Mouse (Mus musculus): ENCODE measurements around the gene Crybb1.

Gene Crybb1

DNA sequence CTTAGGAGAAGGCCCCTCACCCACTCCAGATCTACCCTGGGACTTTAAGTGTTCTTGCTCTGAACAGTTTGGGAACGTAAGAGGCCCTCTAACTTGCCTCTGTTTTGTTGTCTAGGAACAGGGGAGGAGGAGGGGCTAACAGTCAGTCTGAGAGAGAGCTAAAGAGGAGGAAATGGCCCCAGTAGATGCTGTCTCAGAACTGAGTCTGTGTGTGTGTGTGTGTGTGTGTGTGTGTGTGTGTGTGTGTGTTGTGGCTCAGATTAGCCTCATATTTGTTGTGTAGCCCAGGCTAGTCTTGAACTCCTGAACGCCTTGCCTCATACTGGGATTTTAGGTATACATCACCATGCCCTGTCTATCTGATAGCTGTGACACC lies 31.0 kb downstream of the Crybb1 start:
- DNase-seq (ENCODE audit: low spot score) = no peak

DNA sequence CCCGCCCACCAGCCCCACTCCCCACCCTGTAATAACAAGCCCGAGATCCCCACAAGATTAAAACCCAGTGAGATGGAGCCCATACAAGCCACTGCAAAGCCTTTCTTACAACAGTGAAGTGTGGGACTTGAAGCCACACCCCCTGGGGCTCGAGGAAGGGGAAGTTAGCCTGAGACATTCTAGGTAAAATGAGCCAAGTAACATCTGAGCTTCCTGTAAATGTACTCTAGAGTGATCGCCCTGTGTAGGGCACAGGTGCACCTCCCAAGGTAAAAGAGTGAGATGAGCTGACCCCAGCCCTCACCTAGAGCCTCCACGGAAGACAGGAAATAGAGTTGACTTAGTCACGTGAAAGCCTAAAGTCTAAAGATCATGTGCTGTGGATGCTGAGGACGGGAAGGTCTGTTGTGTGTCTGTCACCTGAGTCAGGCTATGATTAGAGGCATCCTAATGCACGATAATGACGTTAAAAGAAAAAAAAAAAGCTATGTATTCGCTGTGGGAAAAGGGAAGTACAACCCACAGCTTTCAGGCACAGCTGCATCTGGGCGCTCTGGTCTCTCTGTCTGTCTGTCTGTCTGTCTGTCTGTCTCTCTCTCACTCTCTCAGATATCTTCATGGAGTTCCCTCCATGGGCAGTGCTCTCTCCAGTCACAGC lies 31.5 kb downstream of the Crybb1 start:
- no peak for DNase-seq (ENCODE audit: low spot score)

DNA sequence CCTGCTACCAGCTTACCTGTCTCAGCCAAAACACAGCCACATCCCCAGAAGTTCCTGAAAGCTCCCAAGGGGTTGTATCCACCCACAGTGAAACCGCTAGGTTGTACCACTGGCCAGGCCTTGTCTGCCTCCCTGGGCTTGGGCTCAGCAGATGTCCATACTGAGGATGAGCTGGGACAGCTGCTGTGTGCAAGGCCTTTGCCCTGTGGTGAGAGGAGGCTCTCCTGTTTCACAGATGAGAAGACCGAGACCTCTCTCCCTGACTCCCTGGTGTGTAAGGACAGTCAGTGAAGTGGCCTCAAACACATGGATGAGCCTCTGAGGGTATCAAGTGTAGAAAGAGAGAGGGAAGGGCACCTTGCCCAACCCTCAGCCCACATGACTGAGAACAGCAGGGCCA lies 32.0 kb downstream of the Crybb1 start:
- DNase-seq (ENCODE audit: low spot score) = no peak

DNA sequence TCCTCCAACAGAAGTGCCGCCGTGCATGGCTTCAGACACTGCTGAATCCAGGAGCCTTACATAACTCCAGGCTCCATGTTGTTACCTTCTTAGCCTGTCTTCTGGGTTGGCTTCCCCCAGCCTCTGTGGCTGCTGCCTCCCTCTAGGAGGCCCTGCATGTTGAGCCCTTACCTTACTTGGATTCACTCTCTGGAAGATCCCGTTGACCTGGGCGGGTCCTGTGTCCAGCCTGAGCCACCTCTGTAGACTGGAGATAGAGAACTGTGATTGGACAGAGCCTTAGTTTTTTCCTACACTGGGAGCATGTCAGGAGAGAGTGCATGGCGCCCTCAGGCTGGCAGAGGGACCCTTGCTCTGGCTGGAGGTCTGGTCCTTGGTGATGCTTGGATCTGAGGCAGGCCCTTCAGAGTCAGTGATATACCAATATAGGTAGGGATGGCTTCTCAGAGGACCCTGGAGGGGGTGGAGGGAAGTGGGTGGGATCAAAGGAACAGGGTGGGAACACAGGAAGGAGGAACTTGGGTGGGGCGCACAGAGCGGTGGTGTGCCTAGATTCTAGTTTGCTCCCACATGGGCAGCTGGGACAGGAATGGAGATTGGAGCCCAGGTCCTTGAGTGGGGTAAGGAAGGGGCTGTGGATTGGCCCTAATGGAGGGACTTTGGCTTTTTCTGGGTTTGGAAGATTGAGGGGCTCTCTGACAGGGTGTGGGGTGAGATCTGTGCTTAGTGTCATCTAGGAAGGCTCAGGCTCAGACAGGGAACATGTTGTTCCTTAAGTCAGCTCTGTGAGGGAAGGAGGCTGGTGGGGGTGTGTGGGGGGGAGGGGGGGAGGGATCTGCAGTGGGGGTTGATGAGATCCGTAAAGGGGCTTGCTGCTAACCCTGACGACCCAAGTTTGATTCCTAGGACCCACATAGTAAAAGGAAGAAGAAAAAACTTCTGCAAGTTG lies 32.9 kb downstream of the Crybb1 start:
- DNase-seq (ENCODE audit: low spot score) = no peak

DNA sequence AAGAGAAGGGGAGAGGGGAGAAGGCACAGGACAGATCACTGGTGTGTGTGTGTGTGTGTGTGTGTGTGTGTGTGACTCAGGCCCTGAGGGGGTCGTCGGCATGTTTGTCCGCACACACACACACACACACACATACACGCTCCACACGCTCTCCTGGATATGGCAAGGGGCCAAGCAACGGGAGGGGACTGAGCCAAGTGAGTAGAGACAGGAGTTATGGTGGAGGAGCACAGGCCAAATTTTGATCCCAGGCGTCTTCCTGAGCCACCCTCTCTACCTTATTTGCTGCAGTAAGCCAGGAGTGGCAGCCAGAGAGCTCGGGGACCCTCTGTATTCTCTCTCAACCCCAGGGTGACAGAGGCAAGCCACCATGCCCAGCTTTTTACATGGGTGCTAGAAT lies 33.6 kb downstream of the Crybb1 start:
- DNase-seq (ENCODE audit: low spot score) = no peak

DNA sequence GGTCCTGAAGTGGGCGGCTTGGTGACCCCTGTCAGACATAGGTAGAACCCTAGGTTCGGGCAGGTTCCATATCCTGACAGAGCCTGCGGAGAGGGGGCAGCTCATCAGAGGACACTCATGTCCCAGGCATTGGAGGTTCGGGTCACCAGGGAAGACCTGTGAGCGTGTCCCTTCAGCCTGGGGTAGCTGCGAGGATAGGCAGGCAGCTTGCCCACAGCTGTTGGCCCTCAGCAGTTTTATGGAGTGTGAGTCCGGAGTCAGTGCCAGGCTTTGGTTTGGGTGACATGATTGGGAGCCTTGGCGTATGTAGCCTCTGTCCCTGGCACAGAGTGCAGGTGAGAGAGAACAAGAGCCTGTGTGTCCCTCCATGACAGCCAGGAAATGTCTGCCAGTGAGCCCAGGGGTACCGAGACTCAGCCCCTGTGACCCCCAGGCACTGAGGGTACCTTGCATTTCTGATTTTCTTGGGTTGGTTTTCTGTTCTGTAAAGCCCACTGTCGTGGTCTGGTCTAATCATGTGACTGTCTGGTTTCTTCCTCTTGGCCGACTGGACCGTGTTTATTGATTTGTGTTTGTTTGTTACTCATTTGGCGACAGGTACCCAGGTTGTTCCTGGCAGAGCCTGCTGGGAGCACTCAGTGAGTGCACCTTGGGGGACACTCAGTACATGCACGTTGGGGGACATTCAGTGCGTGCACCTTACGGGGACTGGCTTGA lies 34.4 kb downstream of the Crybb1 start:
- DNase-seq (ENCODE audit: low spot score) = no peak

DNA sequence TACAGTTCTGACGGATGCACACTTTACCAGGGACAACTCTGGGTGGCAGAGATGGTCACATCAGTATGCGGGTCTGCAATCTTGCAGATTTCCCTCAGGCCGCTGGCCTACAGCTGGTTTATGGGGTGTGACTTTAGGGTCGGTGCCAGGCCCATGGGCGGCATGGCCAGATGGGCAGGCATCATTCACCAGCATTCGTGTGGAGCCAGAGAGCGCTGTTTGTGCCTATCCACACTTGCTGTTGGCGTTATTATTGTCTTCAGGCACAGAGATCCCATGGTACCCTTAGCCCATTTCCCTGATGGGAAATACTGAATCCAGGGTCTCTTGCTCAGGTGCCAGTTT lies 34.9 kb downstream of the Crybb1 start:
- DNase-seq (ENCODE audit: low spot score) = no peak

DNA sequence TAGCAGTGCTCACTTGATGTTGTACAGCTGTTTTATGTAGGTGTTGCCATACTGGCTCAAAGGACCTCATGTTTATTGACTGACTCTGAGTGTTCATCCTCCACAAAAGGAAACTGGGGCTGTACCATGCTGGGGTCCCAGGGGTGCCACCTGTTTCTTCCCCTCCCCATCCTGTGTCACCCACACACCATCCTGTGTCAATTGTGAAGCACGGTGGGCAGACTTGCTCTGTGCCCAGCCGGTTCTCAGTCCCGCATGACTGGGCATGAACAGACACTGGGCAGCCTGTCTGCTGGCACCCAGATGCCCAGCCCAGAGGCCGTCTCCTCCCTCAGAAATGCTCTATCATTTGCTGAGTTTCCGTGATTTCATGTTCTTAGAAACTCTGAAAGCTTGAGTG lies 36.3 kb downstream of the Crybb1 start:
- no peak for DNase-seq (ENCODE audit: low spot score)

DNA sequence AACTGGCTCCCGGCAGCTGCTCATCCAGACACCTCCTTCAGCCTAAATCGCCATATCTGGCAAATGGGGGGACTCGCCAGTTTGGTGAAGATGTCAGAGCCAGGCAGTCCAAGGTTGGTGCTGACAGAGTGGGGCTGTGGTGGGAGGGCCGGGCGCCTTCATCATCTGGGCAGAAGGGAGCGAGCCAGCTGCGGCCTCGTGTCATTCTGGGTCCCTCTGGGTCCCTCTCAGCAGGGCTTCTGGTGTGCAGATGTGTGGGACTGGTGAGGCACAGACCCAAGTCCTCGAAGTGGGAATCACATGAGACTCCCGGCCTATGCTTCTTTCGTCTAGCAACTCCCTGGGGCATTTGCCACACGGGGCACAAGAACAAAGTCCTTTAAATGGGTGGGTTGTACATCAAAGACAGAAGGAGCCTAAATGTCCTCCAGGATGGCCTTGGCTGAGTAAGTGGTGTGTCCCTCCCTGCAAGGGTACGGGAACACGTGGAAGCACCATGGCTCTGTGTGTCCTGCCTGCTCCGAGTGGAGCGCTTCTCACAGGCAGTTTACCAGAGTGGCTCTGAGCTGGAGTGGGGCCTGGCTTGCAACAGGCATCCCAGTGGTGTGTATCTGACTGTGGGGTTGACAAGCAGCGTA lies 36.8 kb downstream of the Crybb1 start:
- DNase-seq (ENCODE audit: low spot score) = no peak

DNA sequence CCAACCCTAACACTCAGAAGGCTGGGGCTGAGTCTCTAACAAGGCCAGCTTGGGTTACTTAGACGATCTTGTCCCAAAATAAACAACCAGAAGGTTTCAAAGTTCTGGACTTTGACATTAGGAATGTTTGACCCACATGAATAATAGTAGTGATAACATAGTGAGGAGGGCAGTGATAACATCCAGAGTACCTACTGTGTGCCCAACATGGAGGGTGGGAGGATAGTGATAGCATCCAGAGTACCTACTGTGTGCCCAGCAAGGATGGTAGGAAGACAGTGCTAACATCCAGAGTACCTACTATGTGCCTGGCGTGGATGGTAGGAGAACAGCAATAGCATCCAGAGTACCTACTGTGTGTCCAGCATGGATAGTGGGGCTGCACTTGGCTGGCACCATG lies 38.2 kb downstream of the Crybb1 start:
- no peak for DNase-seq (ENCODE audit: low spot score)

DNA sequence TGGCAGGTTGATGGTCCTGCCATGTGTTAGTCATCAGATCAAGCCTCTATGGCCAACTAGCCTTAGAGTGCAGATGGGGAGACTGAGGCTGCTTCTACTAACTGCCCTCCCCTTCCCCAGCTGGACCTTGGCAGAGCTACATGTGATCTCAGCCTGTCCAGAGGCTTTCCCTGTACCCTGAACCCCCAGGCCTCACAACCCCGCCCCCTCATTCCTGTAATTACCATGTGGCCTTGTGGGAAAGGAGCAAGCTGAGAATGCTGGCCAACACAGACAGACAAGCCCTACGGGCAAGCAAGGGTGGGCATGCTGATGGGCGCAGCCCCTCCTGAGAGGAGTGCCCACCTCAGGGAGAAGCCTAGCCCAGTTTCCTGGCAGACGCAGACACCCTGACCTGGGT lies 39.1 kb downstream of the Crybb1 start:
- no peak for DNase-seq (ENCODE audit: low spot score)

DNA sequence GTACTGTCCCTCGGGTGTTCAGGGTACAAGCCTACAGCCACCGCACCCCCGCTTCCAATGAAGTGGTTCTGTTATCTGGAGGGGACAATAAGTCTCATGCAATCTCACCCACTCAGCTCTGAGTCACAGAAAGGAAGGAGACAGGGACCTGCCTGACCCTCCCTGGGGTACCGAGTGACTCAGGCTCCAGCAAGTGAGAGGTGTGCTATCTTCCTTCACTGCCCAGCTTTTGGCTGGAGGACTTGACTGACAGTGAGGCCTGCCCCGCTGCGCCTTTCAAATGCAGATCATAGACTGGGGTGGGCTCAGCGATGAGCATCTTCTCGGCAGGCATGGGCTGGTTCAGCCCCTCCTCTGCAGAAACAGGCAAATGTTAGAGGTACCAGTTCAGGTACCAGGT lies 39.5 kb downstream of the Crybb1 start:
- no peak for DNase-seq (ENCODE audit: low spot score)

DNA sequence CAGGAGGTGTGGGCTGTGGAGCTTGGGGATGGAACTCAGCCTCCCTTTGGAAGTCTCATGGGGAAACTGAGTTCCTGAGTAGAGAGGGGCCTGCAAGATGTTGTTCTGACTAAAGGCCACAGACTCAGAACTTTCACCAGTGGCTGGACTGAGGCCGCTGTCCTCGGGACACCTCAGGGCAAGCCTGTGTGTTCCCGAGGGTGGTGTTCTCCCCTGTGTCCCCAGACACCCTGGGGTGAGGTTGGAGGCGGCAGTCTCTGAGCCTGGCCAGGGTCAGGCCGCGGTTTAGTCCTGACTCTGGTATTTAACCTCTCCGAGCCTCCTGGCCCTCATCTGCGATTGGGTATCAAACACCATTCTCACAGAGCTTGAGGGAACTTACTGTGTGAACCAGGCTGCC lies 39.9 kb downstream of the Crybb1 start:
- DNase-seq (ENCODE audit: low spot score) = no peak

DNA sequence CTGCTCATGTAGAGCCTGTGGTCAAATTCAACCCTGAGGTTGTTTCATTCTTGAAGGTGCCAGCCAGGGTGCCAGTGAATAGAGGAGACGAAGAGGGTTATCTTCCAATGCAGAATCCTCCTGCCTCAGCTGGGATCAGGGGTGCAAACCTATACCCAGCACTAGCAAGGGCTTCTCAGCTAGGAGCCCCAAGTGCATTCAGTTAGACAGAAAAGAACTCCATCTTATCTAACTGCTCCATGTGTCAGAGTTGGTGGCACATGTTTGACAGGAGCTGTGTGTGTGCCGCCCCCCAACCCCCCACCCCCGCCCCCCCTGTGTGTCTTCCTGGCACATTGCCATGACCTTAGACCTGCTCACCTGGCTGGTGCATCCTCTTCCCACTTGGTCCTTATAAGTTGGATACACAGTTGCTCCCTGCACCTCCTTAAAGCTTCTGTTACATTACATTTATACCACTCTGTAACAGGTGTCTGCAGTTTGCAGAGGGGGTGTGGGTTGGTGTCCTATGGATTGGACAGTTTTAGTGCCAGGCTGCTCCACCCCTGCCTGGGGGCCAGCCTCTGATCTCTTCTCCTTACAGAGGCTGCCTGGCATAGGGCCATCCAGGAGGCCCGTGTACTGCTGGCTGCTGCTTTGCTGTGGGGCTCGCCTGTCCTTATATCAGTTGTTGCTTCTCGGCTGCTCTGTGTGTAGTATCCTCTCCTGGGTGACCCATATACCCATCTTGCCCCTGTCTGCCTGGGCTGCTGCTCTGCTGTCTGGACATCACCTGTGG lies 41.0 kb downstream of the Crybb1 start:
- no peak for DNase-seq (ENCODE audit: low spot score)

DNA sequence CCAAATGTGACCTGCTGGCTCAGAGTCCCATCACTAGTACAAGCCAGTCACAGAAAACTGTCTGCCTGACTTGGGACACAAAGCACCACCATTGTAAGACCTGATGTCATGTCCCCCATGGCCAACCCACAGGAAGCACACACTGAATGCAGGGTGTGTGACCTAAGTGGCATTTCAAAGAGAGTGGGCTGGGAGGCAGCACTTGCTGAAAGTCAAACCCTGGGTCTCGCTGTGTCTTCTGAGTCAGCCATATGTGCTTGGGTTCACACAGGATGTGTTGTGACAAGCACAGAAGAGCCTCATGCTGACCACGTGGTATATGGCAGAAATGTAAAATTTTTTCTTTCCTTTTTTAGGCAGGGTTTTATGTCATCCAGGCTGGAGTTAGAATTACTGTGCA lies 41.6 kb downstream of the Crybb1 start:
- DNase-seq (ENCODE audit: low spot score) = no peak

DNA sequence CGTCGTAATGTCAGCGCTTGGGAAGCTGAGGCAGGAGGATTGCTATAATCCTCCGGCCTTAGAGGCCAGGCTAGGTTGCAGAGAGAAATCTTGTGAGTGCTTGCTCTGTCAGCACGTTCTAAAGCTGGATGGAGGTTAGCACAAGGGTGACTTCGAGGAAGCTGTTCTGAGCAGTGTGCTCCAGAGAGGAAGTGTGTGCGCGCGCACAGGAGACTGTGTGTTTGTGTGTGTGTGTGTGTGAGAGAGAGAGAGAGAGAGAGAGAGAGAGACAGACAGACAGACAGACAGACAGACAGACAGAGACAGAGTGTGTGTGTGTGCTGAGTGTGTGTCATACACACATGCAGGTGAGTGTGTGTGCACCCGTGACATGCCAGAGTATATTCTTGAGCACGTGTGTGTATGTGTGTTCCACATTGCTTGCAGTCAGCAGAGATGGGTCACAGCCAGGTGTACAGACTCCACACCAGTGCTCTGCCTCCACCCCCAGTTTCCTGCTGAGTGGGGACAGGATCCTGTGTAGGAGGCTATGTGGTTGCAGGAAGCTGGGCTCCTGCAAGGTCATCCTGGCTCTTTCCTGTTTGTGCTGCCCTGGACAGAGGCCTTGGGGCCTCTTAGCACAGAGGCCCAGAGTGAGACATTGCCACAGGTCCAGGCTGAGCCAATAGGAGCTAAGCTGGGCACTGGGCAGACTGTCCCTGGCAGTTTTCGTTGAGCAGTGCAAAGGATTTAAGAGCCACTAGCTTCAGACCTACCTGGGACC lies 42.8 kb downstream of the Crybb1 start:
- DNase-seq (ENCODE audit: low spot score) = no peak

DNA sequence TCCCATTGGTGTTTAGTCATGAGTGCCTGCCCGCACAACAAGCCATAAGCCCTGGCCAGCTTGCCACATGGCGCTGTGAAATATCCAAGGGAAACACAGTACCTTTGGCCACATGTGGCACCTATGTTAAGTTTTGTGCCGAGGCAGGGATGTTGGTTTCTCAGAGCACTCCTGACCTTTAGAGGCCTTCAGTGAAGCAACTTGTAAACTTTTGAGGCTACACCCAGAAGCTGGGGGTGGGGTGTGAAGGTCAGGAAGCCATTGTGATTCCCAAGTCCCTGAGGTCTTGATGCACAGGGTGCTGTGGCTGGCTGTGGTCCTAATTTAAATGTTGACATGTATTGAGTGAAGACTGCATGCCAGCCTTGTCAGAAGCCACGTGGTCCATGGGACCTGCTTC lies 43.8 kb downstream of the Crybb1 start:
- no peak for DNase-seq (ENCODE audit: low spot score)

DNA sequence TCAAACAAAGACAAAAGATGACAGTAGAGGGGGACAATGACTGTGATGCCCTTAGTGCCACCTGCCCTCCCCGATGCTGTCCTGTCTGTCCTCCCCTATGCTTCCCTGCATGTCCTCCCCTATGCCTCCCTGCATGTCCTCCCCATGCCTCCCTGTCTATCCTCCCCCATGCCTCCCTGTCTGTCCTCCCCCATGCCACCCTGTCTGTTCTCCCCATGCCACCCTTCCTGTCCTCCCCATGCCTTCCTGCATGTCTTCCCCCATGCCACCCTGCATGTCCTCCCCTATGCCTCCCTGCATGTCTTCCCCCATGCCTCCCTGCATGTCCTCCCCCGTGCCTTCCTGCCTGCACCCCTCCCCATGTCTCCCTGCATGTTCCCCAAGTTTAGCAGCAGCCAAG lies 44.5 kb downstream of the Crybb1 start:
- no peak for DNase-seq (ENCODE audit: low spot score)

DNA sequence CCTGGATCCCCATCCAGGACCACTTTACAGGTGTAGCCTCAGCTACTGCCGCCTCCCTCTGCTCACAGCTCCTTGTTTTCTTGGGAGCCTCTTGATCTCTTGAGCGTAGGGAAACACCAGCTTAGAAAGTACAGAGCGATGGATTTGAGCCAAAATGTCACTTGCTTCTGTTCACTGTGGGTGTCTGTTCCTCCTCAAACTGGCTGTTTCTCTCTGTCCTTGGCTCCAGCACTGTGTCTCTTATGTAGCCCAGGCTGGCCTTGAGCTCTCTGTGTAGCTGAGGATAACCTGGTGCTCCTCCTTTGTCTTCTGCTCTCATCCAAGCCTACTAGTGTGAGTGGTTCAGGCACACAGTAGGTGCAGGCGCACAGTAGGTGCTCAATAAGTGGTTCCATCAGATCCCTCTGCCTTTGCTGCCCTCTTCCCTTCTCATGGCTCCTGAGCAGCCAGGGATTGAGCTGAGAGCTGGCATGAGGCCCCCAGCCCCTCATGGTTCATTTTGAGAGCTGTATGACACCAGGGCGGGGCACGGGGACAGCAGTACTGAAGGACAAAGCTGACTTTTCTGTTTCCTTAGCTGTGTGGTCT lies 45.2 kb downstream of the Crybb1 start:
- no peak for DNase-seq (ENCODE audit: low spot score)

DNA sequence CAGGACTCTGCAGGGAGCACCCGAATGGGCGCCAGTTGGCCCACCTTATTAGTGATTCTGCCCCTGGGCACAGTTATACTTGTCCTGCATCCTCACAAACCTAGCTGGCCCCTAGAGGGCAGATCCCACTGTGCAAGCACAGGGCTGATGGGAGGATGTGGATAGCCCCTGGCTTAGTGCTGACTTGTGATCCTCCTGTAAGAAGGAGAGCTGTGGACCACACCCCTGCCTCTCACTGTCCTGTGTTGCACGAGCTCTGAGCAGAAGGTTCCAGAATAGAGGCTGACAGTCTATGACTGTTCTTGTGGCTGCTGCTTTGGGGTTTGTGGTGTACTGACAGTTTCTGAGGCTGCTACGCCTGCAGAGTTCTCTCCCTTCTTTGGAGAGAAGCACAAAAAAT lies 46.1 kb downstream of the Crybb1 start:
- DNase-seq (ENCODE audit: low spot score) = no peak

DNA sequence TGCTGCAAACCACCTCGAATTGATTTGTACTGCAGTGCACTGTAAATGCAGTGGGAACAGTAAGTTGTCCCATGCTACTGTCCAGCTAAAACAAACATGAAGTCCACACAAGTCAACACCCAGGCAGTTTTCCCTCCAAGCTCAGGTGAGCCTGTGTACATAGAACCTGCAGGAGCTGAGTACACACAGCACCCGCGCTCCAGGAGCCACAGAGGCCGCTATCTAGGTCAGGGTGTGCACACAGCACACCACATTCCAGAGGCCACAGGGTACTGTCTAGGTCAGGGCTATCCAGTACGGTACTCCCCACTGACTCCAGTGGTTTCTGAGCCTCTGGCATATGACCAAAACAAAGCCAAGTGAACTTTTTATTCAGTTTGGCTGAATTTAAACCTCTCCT lies 46.7 kb downstream of the Crybb1 start:
- no peak for DNase-seq (ENCODE audit: low spot score)

All from testis, postnatal 14 days (tissue).